Mouse (Mus musculus) layer of hippocampus, adult 9-10 months (tissue): ENCODE data around the gene Cd5.
A peak's percentile ranks its signal among the peaks of the same experiment; 100 is the strongest.

Experiments used
- DNase-seq: peaks from one replicate; pipeline ENCODE4 v3.0.0; 2022; ENCODE audit warnings: low spot score

Cd5 gene

DNA sequence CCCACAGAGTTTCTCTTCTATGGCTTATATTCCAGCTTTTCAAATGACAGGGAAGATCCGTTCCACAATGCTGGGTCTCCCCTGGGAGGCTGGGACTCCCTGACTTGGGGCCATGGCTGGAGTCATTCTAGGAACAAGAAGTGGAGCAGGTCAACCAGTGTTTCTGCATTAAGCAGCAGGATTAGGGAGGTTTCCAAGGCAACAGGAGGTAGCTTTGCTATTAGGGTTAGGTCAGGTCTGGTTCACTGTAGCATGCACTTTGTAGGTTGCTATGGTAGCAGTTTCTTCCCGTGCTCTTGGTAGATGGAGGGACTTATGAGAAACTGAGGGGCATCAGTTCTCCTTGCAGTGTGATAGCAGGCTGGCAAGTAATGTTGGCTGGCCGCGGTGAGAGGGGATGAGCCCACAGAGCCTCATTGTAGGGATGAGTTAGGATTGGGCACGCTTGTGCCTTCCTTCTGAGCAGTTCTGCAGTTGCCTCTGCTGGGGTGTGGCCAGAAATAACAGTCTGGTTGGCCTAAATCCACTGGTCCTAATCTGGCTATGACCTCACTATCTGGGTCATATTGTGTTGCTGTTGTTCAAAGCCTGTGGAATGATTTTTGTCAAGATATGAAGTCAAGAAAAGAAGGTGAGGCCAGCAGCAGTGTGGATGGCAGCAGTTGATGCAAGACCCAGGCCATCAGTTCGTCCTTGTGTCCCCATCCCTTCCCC lies 37.6 kb downstream of the Cd5 start:
- no peak for DNase-seq

DNA sequence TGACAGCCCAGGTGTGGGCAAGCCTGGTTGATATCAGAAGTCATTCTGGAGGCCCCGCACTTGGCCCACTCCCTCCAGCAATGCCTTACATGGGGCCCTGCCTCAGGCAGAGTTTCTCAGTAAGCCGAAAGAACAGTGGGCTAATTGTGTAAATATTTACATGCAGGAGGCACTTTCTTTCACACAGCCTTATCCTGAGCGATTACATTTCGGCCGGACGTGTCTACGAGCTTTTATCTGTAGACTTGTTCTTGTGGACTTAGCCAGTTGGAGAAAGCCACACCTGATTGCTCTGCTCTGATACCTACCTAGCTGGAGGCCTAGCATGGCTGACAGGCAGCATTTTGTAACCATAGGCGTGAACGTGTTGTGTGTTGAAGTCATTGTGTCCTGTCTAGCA lies 39.0 kb downstream of the Cd5 start:
- DNase-seq = no peak

- no peak for DNase-seq
Measured at GRCm38 (mm10) chr19:10698131-10698991, 40.4 kb downstream of the Cd5 start.

DNA sequence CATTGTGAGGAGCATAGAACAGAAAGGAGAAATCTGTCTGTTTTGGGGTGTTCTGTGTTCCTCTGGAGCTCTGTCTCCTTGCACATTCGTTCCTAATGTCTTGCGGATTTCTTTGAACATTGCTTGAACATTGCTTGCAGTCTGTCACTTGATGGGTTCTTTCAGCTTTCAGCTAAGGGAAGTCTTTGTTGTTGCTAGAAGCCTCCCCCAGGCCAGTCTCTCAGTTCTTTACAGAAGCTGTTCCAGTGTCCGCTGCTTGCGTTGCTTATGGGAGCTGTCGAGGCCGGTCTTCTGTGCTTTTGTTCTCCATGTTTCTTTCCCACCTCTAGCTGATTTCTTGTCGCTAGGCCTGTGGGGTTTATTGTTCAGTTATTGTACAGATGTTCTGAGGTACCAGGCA lies 43.0 kb downstream of the Cd5 start:
- DNase-seq = no peak

DNA sequence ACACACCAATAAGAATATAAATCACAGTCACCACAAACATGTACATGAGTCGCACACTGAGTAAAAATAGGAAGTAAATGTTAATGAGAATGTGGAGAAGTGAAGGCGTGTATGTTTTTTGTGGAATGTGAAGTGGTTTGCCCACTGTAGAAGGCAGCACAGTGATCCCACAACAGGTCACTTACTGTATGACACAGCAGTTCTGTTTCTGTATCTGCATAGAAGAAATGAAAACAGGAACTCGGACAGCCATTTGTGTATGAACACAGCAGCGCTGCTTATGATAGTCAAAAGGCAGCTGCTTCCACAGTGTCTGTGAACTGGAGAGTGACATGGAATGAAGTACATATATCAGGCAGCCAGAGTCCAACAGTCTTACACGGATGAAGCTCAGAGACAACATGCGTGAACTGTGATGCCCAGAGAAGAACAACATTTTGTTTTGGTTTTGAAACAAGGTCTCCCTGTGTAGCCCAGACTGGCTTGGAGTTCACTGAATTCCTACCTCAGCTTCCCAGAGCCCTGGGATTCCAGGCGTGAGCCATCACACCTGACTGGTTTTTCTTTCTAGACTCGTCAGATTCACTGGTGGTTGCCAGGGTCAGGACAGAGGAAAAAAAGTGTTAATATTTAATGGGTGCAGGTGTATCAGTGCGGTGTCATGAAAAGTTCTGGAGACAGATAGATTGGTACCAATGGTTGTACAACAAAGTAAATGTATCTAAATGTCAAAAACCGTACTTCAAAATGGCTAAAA lies 44.7 kb downstream of the Cd5 start:
- DNase-seq = no peak

GRCm38 (mm10) chr19:10692361-10692760 lies 46.4 kb downstream of the Cd5 start:
- DNase-seq = no peak

DNA sequence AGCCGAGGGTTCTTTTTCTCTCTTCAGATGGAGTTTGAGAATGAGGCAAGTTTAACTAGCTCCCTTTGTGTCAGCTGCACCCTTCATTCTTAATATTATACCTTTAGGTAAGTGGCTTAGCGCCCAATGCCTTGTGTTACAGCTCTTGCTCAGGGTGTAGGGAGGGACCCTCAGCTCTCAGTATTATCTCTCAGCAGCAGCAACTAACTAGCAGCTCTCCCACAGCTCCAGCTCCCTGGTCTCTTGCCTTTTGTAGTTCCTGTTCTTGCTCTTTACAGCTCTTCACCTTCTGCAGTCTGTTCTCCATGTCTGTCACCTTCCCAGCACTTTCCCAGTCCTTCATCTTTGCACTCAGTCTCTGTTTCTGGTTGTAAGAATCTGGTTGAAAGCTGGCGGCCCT lies 47.1 kb downstream of the Cd5 start:
- no peak for DNase-seq

DNA sequence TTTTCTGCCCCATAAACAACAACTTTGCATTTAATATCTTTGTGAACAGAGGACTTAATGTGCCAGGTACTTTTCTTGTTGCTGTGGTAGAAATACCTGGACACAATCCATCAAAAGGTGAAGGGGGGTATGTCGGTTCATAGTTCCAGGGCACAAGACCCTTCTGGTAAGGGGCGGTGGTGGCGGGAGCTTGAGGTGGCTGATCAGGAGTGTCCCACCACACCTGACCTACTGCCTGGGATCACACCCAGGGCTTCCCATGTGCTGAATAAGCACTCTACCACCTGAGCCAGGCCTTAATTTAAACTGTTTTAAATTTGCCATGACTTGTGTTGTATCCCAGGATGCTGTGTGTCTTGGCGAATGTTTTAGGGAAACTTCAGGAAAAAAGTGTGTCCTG lies 47.7 kb downstream of the Cd5 start:
- no peak for DNase-seq

- no peak for DNase-seq
Measured at GRCm38 (mm10) chr19:10690336-10690735, 48.5 kb downstream of the Cd5 start.

- DNase-seq = no peak
Measured at GRCm38 (mm10) chr19:10689470-10690166, 49.2 kb downstream of the Cd5 start.

DNA sequence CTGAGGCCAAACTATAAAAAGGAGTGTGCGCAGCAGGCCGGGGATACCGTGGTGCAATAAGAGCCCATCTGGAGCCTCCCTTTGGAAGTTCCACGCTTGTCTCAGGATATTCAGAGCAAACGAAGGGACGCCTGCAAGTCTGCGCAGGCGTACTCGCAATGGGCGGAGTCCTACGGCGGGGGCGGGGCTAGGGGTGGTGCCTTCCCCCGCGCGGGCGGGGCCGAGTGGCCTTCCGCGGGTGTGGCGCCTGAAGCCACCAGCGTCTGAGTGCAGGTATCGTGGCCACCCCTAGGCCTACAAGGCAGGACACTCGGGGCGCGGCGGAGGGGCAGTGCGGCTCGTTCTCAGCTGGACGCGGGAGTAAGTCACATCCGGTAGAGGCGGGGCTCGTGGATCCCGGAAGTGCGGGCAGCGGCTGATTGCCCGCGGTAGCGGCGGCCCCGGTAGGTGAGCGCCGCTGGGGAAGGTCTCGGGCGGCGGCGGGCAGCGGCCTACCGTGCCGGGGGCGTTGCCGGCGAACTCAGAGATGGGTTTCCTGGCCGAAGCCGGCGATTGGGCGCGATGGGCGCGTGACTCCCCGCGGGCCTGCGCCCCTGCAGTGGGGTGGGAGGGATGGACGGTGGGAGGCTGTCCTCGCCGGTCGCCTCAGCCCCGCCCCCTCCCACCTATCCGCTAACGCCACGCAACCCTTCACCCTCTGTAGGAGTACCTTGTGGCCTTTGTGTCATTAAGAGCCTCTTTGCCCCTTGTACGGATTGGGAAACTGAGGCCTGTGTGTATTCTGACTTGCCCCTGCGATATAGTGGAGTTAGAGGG lies 50.1 kb downstream of the Cd5 start, which contains the start of gene Vps37c:
TSS of gene Vps37c (plus strand) at position 199 of the 816 bp plus-strand sequence.
- peak; percentile 84 for DNase-seq

- no peak for DNase-seq
Measured at GRCm38 (mm10) chr19:10685727-10686126, 53.1 kb downstream of the Cd5 start.

DNA sequence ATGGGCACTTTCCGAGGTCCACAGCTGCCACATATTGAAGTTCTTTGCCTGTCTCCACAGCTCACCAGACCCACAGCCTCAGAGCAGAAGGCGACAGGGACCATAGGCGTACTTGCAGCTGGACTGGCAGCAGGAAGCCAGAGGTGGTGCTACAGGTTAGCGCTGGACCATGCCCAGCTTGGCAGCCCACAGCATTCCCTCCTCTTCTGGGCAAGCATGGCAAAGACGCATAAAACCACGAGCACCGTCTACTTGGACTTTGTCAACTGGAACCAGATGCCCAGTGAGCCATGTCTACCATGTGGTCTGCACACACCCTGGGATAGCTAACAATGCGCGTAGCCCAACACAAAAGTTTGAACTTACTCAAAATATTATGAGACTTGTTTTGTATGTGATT lies 53.7 kb downstream of the Cd5 start:
- DNase-seq = no peak

DNA sequence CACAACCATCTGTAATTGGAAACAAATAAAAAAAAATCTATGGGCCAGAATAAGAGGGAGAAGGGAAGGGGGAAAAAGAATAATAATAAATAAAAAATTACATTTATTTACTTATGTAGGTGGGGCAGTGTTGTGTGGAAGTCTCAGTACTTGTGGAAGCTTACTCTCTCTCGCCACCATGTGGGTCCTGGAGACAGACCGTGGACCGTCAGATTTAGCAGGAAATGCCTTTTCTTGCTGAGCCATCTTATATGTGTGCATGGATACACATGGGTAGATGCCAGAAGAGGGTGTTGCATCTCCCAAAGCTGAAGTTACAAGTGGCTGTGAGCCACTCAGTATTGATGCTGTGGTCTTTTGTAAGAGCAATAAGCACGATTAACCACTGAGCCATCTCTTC lies 57.2 kb downstream of the Cd5 start:
- no peak for DNase-seq

GRCm38 (mm10) chr19:10678772-10679067 lies 60.1 kb downstream of the Cd5 start:
- DNase-seq = no peak

DNA sequence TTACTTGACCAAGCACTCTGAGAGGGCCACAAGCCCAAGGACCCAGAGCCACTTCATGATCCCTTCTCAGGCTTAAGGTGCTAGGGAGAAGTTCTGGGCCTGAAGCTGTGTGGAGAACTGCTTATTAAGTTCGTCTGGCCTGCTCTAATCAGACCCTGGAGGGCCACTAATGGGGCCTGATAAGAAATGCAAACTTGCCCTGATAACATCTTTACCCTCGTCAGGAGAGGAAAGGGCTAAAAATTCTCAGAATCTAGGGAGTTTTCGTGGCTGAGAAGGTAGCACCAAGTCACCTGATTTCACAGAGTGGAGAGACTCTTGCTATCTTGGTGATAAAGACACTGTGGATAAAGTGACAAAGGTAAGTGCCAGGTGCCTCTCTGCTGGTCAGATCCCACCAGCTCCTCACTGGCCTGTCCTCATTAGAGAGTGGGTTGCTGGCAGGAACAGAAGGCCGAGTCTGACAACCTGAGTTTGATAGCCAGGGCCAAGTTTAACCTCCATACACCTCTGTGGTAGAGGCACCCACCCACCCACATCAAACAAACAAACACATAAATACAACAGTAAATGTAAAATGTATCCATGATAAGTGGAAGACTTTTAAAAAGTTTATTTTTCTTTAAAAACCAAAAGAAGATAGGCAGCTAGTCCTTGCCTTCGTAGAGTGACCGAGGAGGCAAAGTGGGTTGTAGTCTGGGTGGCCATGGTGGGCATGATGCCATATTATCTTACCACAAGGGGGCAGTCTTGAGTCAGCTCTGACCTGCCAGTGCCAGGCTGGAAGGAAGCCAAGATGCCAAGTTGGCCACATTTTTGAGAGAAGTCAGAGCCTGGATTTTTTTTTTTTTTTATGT lies 60.7 kb downstream of the Cd5 start, which contains the start of gene Pga5:
TSS of gene Pga5 (minus strand) at position 157 of the 857 bp plus-strand sequence.
- DNase-seq = peak; percentile 87

GRCm38 (mm10) chr19:10676656-10677055 lies 62.1 kb downstream of the Cd5 start:
- no peak for DNase-seq

DNA sequence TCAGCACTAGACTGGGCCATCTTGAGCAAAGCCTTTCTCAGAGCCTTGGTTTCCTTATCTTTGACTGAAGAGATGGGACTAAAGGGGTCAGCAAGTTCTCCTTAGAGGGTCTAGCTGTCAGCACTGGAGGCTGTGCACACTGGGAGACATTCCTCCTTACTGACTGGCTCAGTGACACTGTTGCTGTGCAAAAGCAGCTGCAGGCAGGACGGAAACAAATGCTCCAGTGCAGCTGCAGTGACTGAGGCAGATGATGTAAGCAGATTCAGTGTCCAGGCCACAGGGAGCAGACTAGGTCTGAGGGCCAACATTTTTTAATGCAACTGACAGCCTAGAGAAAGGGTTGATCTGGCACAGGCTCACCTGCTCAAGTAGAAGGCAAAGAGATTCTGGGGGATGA lies 65.5 kb downstream of the Cd5 start:
- no peak for DNase-seq

GRCm38 (mm10) chr19:10671854-10672417 lies 66.9 kb downstream of the Cd5 start:
- no peak for DNase-seq

- no peak for DNase-seq
Measured at GRCm38 (mm10) chr19:10671319-10671718, 67.5 kb downstream of the Cd5 start.
